Mouse (Mus musculus): ENCODE data around the gene Aqp9.
"Not testable (repeated sequence)": the region's sequence is repeated elsewhere in the genome, so short reads cannot be mapped to it uniquely, and the experiment has no call there.

Aqp9 gene

DNA sequence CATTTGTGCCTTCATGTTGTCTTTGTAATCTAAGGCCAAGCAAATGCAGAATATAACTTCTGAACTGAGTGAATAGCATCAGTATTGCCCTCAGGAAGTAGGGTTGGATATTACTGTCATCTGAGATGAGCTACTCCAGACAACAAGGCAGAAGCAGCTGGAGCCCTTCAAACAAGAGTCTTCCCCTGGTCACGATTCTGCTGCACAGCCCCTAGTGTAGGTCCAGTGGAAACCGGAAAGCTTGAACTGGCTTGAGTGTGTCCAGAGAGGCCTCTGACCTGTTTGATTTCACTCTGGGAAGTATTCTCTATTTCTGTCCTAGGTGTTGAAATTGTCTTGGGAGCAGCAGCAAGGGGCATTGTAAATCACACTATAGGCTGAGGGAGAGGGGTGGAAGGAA lies 29.5 kb downstream of the Aqp9 start:
- DNase-seq (ENCODE audit: low read depth, low spot score), result no peak

- DNase-seq (ENCODE audit: low read depth, low spot score), result no peak
These were observed 31.1 kb downstream of the Aqp9 start for GRCm38 (mm10) chr9:71137267-71137945.

DNA sequence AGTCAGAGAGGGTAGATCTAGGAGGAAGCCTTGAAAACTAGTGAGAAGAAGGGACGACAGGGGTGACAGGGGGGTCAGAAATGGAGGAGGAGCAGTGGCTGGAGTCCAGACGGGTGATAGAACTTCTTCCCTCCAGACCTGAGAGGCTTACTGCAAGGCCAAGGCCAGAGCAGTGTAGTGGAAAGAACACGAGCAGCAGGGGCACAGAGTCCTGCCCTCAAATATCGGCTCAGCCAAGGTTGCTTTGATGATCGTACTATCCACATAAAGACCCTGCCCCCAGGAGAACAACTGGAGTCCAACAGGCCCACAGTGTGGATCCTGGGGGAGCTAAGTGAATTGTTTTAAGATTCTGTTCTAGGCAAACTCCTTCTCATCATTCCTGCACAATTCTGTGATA lies 33.4 kb downstream of the Aqp9 start:
- no peak for DNase-seq (ENCODE audit: low read depth, low spot score)

GRCm38 (mm10) chr9:71133190-71133589 lies 35.3 kb downstream of the Aqp9 start:
- DNase-seq (ENCODE audit: low read depth, low spot score), result no peak

GRCm38 (mm10) chr9:71131822-71132221 lies 36.7 kb downstream of the Aqp9 start:
- no peak for DNase-seq (ENCODE audit: low read depth, low spot score)

GRCm38 (mm10) chr9:71128911-71129310 lies 39.6 kb downstream of the Aqp9 start:
- DNase-seq (ENCODE audit: low read depth, low spot score), result peak; percentile 19

GRCm38 (mm10) chr9:71126205-71126604 lies 42.3 kb downstream of the Aqp9 start:
- no peak for DNase-seq (ENCODE audit: low read depth, low spot score)

- DNase-seq (ENCODE audit: low read depth, low spot score), result not testable (repeated sequence)
These were observed 45.4 kb downstream of the Aqp9 start for GRCm38 (mm10) chr9:71123095-71123494.

GRCm38 (mm10) chr9:71120924-71121323 lies 47.6 kb downstream of the Aqp9 start:
- DNase-seq (ENCODE audit: low read depth, low spot score), result no peak

DNA sequence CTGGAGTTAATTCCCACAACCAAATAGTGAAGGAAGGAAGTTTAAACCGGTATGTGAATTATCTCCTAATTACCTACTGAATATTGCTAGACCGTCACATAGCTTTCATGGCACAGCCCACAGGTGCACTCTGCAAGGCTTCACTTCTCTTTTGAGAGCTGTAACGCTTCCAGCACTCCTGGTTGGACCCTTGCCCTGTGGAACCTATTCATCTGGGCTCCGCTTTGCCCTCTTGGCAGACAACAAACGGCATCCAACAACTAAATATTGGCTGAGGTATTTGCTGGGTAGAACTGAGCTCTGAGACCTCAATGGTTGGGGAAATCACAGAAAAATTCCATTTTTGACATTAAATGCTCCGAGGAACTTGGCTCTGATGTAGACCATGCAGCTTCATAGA lies 55.3 kb downstream of the Aqp9 start:
- DNase-seq (ENCODE audit: low read depth, low spot score), result no peak

GRCm38 (mm10) chr9:71103521-71103920 lies 65.0 kb downstream of the Aqp9 start:
- no peak for DNase-seq (ENCODE audit: low read depth, low spot score)

DNA sequence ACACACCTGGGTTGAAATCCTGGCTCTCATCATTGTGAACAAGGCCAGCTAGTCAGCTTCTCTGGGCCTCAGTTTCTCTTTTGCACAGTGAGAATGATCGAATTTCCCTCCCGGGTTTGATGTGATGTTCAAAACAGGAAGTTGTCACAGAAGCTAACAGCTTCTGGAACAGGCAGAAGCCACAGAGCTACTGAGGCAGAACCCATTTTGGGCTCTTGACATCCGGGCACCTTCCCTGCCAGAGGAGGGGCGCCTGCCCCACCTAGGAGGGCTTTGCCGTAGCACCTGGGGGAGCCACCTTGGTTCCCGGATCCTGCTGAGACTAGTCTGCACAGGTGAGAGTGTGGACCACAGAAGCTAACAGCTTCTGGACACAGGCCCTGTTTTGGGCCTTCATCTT lies 74.4 kb downstream of the Aqp9 start:
- DNase-seq (ENCODE audit: low read depth, low spot score), result no peak

DNA sequence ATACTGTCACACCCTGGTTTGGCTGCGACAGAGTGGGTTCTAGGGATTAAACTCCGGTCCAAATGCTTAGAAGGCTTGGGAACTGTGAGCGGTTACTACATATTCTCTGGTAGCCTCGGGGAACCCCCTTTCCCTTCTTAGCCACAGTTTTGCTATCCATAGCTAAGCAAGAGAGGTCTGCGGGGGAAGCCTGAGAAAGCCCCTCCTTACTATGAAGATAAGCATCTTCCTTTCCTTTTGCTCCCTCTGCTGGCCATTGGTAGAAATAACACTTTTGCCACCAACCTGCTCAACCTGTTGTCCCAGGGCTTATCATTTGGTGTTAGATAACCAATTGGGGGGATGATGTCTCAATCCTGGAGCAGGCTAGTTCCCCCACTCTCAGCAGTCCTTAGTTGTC lies 76.4 kb downstream of the Aqp9 start:
- no peak for DNase-seq (ENCODE audit: low read depth, low spot score)

DNA sequence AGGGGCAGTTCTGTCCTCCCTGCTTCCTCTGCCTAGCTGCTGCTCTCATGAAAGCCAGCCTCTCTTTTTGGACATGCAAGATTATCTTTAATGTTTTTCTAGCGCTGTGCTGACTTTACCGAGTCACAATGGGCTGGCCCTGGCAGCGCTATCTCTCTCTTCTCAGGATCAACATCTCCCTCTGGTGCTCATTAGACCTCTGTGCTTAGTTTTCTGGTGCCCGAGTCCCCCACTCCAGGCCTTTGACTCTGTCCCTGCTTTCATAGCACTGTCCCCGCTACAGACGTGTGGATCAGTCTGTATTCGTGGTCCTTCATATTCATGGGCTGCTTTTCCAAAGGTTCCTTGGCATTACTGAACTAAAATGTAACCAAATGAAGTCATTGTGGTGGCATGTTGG lies 89.3 kb downstream of the Aqp9 start:
- DNase-seq (ENCODE audit: low read depth, low spot score), result no peak

- peak; percentile 67 for DNase-seq (ENCODE audit: low read depth, low spot score)
These were observed 91.1 kb downstream of the Aqp9 start for GRCm38 (mm10) chr9:71077251-71077825.

- DNase-seq (ENCODE audit: low read depth, low spot score), result peak; percentile 83
These were observed 92.3 kb downstream of the Aqp9 start for GRCm38 (mm10) chr9:71076201-71076648.

DNA sequence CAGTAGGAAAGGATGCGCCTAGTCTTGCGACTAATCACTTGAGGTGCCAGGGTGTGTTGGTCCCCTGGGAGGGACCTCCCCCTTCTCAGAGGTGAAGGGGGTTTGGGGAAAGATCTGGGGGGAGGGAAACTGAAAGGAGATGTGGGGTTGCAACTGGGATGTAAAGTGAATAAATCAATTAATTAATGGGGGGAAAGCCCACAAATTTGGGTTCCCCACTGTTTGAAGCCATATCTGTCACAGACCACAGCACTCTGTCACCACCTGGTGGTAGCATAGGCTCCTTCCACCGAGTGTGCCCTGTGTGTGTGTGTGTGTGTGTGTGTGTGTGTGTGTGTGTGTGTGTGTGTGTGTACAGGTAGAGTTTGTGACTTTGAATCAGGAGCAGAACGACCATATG lies 94.7 kb downstream of the Aqp9 start:
- DNase-seq (ENCODE audit: low read depth, low spot score), result no peak

DNA sequence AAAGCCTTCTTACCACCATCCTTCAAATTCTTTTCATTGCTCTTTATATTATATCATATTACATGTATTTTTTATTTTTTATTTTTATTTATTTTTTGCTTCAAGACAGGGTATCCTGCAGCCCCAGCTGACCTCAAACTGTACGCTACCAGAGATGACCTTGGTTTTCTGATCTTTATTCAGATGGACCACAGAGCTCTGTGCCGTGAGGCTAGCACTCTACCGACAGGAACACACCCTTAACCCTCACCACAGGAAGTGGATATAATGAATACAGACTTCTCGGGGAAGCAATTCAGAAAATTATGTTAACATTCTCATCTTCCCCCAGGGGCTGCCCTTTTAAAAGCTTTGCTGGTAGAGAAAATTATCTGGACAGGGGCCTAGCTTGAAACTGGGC lies 95.4 kb downstream of the Aqp9 start:
- DNase-seq (ENCODE audit: low read depth, low spot score), result no peak

DNA sequence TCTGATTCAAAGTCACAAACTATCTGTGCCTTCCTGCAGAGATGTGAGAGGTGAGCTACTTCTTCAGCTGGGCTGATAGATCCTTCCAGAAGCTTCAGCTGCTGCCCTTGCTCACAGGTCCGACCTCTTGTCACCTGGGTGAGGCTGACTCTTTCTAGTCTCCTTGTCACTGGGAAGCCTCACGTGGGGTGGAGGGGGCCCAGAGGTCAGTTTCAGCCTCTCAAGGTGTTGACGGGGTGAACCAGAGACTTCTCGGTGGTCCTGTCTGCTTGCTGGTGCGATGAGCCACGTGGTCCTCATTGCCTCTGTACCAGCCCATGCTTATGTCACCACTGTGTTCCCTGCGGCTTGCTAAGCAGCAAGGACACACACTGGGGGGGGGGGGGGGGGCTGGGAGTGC lies 96.0 kb downstream of the Aqp9 start:
- DNase-seq (ENCODE audit: low read depth, low spot score), result no peak

- no peak for DNase-seq (ENCODE audit: low read depth, low spot score)
These were observed 96.7 kb downstream of the Aqp9 start for GRCm38 (mm10) chr9:71071581-71072330.

GRCm38 (mm10) chr9:71070628-71071027 lies 97.9 kb downstream of the Aqp9 start:
- no peak for DNase-seq (ENCODE audit: low read depth, low spot score)

- no peak for DNase-seq (ENCODE audit: low read depth, low spot score)
These were observed 99.6 kb downstream of the Aqp9 start for GRCm38 (mm10) chr9:71068866-71069390.

DNA sequence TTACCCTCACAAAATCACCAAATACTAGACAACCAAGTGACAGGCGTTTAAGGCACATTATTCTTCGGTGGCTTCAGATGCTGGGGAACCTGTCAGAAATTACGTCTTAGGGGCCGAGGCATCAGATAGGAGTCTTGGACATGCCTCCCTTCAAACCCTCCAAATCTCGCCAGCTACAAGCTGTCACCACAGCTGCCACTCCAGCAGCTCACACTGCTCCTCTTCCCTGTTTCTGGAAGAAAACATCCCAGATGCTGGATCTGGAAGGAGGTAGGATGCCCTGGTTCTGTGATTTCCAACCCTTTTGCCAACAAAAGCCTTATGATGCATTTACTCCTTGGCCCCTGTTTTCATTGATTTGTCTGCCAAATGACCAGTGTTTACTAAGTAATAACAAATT lies 101.3 kb downstream of the Aqp9 start:
- no peak for DNase-seq (ENCODE audit: low read depth, low spot score)
